Comparison of ENCODE assay signal across 7 mouse cellular contexts in the genomic region with DNA sequence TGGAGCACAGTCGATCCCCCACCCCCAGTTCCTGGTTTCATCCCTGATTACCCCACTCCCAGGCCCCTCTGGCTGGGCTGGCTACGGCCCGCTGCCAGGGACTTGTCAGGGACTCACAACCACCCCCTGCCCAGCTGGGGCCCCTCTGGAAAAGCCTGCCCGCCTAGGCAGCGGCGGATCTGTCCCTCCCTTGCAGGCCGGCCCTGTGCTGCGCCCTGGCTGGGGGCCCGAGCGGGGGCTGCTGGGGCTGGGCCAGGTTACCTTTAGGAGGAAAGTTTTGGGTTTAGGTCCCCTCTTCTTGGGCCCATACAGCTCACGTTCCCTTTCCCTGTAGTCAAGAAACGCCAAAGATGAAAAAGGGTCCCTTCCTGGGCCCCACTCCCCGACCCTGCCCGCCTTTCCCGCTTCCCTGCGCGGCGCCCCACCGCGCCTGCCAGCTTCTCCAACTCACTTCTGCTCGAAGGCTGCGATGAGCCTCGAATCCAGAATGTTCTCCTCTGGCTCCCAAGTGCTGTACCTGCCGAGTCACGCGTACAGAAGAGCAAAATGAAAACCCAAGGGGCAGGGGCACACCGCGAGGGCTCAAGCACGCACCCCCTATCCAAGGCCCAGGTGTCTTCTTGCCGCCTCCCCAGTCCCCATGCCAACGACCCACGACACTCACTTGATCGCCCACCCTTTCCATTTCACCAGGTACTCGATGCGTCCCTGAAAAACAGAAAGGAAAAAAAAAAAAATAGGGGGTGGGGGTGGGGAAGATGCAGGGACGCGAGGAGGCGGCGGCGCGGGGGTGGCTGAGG. TPM values are rescaled to one million over a fixed set of nuclear protein-coding genes. Genes with fewer than 3 reads are reported as not detected.
DNase-seq lines count a peak whose midpoint lies in the region; ATAC-seq and TF ChIP-seq lines count a peak whose summit lies in the region.

No protein-coding gene starts in this region.

- peak; percentile 5; the same call in 1 of the 2 replicates for ATAC-seq in forebrain, embryonic 12.5 days (ENCODE audit: low FRiP score)
- no peak for ATAC-seq in intestine, postnatal 0 days
- ATAC-seq in lung, embryonic 16.5 days (ENCODE audit: low read depth): peak; percentile 50

- H3K4me1 ChIP-seq in forebrain, embryonic 12.5 days: peaks cover 58% of the 10 kb centered on the region
- H3K4me1 ChIP-seq in intestine, postnatal 0 days (replicated peaks; ENCODE audit: control insufficient read depth, insufficient read depth, low read length): no peaks in the 10 kb centered on the region
- H3K4me1 ChIP-seq in lung, embryonic 16.5 days (replicated peaks; ENCODE audit: control insufficient read depth, insufficient read depth, low read length): peaks cover 26% of the 10 kb centered on the region

- peaks cover 13% of the 10 kb centered on the region for H3K36me3 ChIP-seq in forebrain, embryonic 12.5 days (replicated peaks)
- no peaks in the 10 kb centered on the region; the same call in 1 of the 2 replicates for H3K36me3 ChIP-seq in intestine, postnatal 0 days (ENCODE audit: control insufficient read depth, insufficient read depth)
- H3K36me3 ChIP-seq in lung, embryonic 16.5 days (ENCODE audit: control insufficient read depth, insufficient read depth, low read length): 0 out of 2 replicates have a peak, but pooled peaks cover 2% of the 10 kb centered on the region

- TF ChIP-seq POLR2A in brain, embryonic 14.5 days (IDR thresholded peaks at IDR 0.05; ENCODE audit: borderline replicate concordance, extremely low read depth, insufficient read depth, insufficient read length, poor library complexity, severe bottlenecking): no peak

- H3K4me3 ChIP-seq in forebrain, embryonic 12.5 days (replicated peaks): peak overlapping the region; percentile 65
- H3K4me3 ChIP-seq in intestine, postnatal 0 days (ENCODE audit: low read depth, low read length): peak overlapping the region; percentile 78
- peak overlapping the region; percentile 84 for H3K4me3 ChIP-seq in lung, embryonic 16.5 days (ENCODE audit: low read length)

- DNase-seq in spleen, postnatal 4 days (ENCODE audit: low spot score in 2 of 2): peak; percentile 31 to 73
- no peak for DNase-seq in spleen, postnatal 14 days (ENCODE audit: low spot score in 2 of 2)
- DNase-seq in brain, embryonic 14.5 days (ENCODE audit: low read depth): peak; percentile 87
- DNase-seq in right cerebral cortex, postnatal 14 days: peak; percentile 50

- H3K4me2 ChIP-seq in forebrain, embryonic 12.5 days: peak overlapping the region; percentile 95
- peak overlapping the region; percentile 87 for H3K4me2 ChIP-seq in intestine, postnatal 0 days (replicated peaks; ENCODE audit: low read depth)
- peak overlapping the region; percentile 90 for H3K4me2 ChIP-seq in lung, embryonic 16.5 days (ENCODE audit: low read depth, low read length)

- H3K27me3 ChIP-seq in forebrain, embryonic 12.5 days: 0 out of 2 replicates have a peak, but pooled peaks cover 5% of the 10 kb centered on the region
- H3K27me3 ChIP-seq in intestine, postnatal 0 days (replicated peaks; ENCODE audit: control insufficient read depth, insufficient read depth, low read length): no peaks in the 10 kb centered on the region
- no peaks in the 10 kb centered on the region for H3K27me3 ChIP-seq in lung, embryonic 16.5 days (ENCODE audit: control insufficient read depth, insufficient read depth, low read depth, low read length)

- no peaks in the 10 kb centered on the region for H3K9me3 ChIP-seq in forebrain, embryonic 12.5 days
- no peaks in the 10 kb centered on the region for H3K9me3 ChIP-seq in intestine, postnatal 0 days (ENCODE audit: control insufficient read depth)
- H3K9me3 ChIP-seq in lung, embryonic 16.5 days (ENCODE audit: control insufficient read depth, low read length): no peaks in the 10 kb centered on the region

- peak overlapping the region; percentile 85 for H3K9ac ChIP-seq in forebrain, embryonic 12.5 days
- H3K9ac ChIP-seq in intestine, postnatal 0 days (ENCODE audit: low read depth, low read length): peak overlapping the region; percentile 54
- peak overlapping the region; percentile 93 for H3K9ac ChIP-seq in lung, embryonic 16.5 days (ENCODE audit: low read length)

- no peak for TF ChIP-seq CTCF in brain, embryonic 14.5 days (IDR thresholded peaks at IDR 0.05; ENCODE audit: borderline replicate concordance, extremely low read depth, insufficient read depth, insufficient read length)
- TF ChIP-seq CTCF in intestine, postnatal 0 days (IDR thresholded peaks at IDR 0.05; ENCODE audit: low read depth): no peak

- H3K27ac ChIP-seq in forebrain, embryonic 12.5 days: peak overlapping the region; percentile 96
- H3K27ac ChIP-seq in intestine, postnatal 0 days (ENCODE audit: low read depth, low read length): peak overlapping the region; percentile 41
- H3K27ac ChIP-seq in lung, embryonic 16.5 days (ENCODE audit: low read length): peak overlapping the region; percentile 95

- WGBS in forebrain, embryonic 12.5 days: under 1% methylated on average over 41 of the region's 41 CpGs
- WGBS in intestine, postnatal 0 days: under 1% methylated on average over 41 of the region's 41 CpGs
- under 1% methylated on average over 40 of the region's 41 CpGs for WGBS in lung, embryonic 16.5 days

RNA-seq across cellular contexts. Expression of a gene that starts 0.6 kb away (rescaled TPM):
- 0.53 and 1.8 TPM in 2 replicates for polyA plus RNA-seq in brain, embryonic 14.5 days (2012; rRNA removed)
- polyA plus RNA-seq in forebrain, embryonic 12.5 days (2016; fragmentation: Nextera tagmentation; extraction: Ambion mirVana): 0.87 TPM in 1 of 2 replicates, not detected in the other
- 0.61 TPM in 1 of 2 replicates, not detected in the other for polyA plus RNA-seq in intestine, postnatal 0 days (2015; fragmentation: Nextera tagmentation; extraction: Ambion mirVana)
- 0.39 and 0.60 TPM in 2 replicates for polyA plus RNA-seq in lung, embryonic 16.5 days (2015; fragmentation: Nextera tagmentation; extraction: Ambion mirVana)

RNA-seq across cellular contexts. Expression of a gene that starts 1.0 kb away (rescaled TPM):
- 69.6 and 84.6 TPM in 2 replicates for polyA plus RNA-seq in brain, embryonic 14.5 days (2012; rRNA removed)
- 31.1 and 31.5 TPM in 2 replicates for polyA plus RNA-seq in forebrain, embryonic 12.5 days (2016; fragmentation: Nextera tagmentation; extraction: Ambion mirVana)
- polyA plus RNA-seq in intestine, postnatal 0 days (2015; fragmentation: Nextera tagmentation; extraction: Ambion mirVana): 13.8 and 15.7 TPM in 2 replicates
- polyA plus RNA-seq in lung, embryonic 16.5 days (2015; fragmentation: Nextera tagmentation; extraction: Ambion mirVana): 73.5 and 80.7 TPM in 2 replicates

RNA-seq across cellular contexts. Expression of a gene that starts 28.9 kb away (rescaled TPM):
- 20.7 and 53.6 TPM in 2 replicates for polyA plus RNA-seq in brain, embryonic 14.5 days (2012; rRNA removed)
- polyA plus RNA-seq in forebrain, embryonic 12.5 days (2016; fragmentation: Nextera tagmentation; extraction: Ambion mirVana): 7.2 and 8.0 TPM in 2 replicates
- polyA plus RNA-seq in intestine, postnatal 0 days (2015; fragmentation: Nextera tagmentation; extraction: Ambion mirVana): 1.2 and 1.6 TPM in 2 replicates
- polyA plus RNA-seq in lung, embryonic 16.5 days (2015; fragmentation: Nextera tagmentation; extraction: Ambion mirVana): 2.2 and 2.4 TPM in 2 replicates

RNA-seq across cellular contexts. Expression of a gene that starts 55.8 kb away (rescaled TPM):
- 77.6 and 110 TPM in 2 replicates for polyA plus RNA-seq in brain, embryonic 14.5 days (2012; rRNA removed)
- polyA plus RNA-seq in forebrain, embryonic 12.5 days (2016; fragmentation: Nextera tagmentation; extraction: Ambion mirVana): 76.7 and 78.3 TPM in 2 replicates
- polyA plus RNA-seq in intestine, postnatal 0 days (2015; fragmentation: Nextera tagmentation; extraction: Ambion mirVana): 19.5 and 20.1 TPM in 2 replicates
- polyA plus RNA-seq in lung, embryonic 16.5 days (2015; fragmentation: Nextera tagmentation; extraction: Ambion mirVana): 66.9 and 72.1 TPM in 2 replicates

RNA-seq across cellular contexts. Expression of a gene that starts 58.0 kb away (rescaled TPM):
- 4.7 and 5.6 TPM in 2 replicates for polyA plus RNA-seq in brain, embryonic 14.5 days (2012; rRNA removed)
- 7.4 and 8.4 TPM in 2 replicates for polyA plus RNA-seq in forebrain, embryonic 12.5 days (2016; fragmentation: Nextera tagmentation; extraction: Ambion mirVana)
- 5.1 and 6.4 TPM in 2 replicates for polyA plus RNA-seq in intestine, postnatal 0 days (2015; fragmentation: Nextera tagmentation; extraction: Ambion mirVana)
- polyA plus RNA-seq in lung, embryonic 16.5 days (2015; fragmentation: Nextera tagmentation; extraction: Ambion mirVana): 43.2 and 52.8 TPM in 2 replicates

Comparison
In these comparisons a context has a peak if more than half of its experiments do, and no peak if none do; other contexts are left out.
1. DNase-seq: peak in spleen, postnatal 4 days (2 of 2), brain, embryonic 14.5 days (single experiment) and right cerebral cortex, postnatal 14 days (single experiment); none in spleen, postnatal 14 days (0 of 2).
2. H3K27ac ChIP-seq: peak in every context shown above with its lines; median percentile 96 in forebrain, embryonic 12.5 days; 95 in lung, embryonic 16.5 days; 41 in intestine, postnatal 0 days.
3. Peak in every context shown above with its lines, with median percentiles within 50 percentile points of each other: H3K4me2 ChIP-seq, H3K4me3 ChIP-seq and H3K9ac ChIP-seq.